Mouse (Mus musculus) lung, postnatal 36 days (tissue): ENCODE results near the gene Hopx.

ENCODE experiments used
- DNase-seq: peaks from one replicate; pipeline ENCODE4 v3.0.0; 2022; ENCODE audit warnings: mixed read lengths

Gene Hopx

DNA sequence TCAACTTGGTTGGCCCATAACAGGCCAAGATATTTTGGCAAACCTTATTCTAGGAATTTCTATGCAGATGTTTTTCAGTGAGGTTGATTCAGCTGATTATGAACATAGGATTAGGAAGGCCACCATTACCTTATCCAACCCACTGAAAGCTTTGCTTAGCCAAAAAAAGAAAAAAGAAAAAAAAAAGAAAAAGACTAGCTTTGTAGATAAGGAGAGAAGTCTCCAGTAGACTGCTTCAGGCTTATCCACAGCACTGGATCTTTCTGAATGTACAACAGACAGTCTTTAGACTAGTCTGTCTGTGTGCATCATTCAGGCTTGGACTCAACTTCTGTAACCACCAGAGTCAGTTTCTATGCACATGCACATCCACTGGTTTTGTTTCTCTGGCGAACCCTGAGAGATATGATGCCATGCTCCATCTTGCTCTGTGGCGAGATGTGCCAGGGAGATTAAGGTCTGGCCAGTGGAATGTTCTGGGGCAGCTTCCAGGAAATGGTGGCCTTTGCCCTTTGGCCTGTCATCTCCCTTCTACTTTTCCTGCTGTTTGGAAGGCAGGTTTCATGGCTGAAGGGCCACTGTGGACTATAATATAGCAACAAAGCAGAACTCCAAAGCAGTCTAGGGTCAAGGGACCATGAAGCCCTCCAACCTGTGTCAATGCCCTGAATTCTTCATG, 17.7 kb upstream of the Hopx start:
- no peak for DNase-seq

DNA sequence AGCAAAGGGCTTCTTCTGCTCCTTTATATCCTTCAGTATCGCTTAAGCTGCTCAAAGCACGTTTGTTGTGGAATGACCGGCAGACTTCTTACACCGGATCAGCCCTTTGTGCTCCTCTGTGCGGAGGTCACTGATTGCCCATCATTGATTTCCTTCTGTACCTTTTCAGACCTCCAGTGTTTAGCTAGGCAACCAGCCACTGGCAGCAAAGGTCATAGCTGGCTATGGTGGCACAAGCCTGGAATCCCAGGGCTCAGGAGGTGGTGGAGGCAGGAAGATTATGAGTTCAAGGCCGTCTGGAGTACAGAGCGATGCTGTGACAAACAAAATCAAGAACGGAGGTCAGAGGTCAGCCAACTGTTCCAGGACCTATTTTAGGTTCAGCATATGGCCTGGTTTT, 17.0 kb upstream of the Hopx start:
- no peak for DNase-seq

DNA sequence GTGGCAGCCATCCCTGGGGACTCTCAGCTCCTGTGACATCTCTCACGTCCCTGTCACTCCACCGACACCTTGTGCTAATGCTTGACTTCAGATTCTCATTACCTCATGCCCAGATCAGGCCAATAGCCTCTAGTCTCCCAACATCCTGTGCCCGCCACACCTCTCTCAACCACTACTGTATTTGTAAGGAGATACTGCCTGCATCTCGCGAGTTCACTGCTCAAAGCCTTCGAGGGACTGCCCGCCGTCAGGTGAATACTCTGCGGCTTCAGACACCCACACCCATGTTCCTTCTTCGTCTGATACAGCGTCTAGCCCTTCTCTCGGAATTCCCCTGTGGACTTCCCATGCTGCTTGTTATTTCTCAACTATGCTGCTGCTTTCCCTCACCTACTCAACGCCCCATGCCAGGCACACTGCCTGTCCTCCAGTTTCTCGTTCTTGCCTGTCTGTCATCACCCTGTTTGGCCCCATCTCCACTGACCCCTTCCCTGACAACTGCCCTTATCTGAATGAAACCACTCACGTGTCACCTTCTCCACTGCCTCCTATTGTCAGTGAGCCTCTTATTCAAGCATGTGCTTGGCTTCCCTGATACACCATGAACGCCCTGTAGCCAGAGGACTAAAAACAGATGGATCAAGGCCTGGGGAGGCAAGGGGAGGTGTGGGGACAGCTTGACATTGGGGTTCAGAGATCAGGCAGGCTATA, 15.5 kb upstream of the Hopx start:
- DNase-seq: no peak

DNA sequence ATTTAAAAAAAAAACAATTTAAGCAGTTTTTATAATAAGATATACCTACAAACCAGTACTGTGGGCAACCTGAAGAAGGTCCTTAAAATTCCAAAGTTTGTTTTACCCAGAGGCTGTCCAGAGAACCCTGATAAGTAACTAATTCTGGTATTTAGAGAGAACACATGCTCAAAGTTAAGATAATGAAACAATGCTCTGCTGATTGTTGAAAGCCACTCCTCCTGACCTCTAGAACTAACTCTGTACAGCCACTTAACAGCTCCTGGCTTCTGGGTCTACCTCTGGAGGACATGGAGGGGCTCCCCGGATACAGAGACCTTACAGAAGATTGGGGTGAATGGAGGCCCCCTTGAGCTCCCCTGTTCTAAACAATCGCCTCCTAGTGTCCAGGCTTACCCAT, 15.0 kb upstream of the Hopx start:
- DNase-seq: no peak

DNA sequence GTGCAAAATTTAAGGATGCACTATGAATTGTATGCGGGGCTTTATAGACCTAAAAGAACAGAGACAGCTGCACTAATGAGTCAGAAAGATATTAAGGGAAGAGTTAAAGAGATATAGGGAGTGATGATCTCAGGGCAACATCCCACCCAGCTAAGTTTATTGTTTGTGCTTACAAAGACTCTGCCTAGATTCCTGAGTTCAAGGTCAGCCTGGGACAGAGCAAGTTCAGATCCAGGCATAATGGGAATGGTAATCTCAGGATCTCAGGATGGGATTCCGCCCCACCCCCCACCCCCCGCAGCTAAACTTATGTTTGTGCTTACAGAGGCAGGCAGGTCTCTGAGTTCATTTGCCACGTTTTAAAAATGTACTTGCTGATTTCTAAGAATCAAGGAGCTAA, 13.9 kb upstream of the Hopx start:
- DNase-seq: no peak

DNA sequence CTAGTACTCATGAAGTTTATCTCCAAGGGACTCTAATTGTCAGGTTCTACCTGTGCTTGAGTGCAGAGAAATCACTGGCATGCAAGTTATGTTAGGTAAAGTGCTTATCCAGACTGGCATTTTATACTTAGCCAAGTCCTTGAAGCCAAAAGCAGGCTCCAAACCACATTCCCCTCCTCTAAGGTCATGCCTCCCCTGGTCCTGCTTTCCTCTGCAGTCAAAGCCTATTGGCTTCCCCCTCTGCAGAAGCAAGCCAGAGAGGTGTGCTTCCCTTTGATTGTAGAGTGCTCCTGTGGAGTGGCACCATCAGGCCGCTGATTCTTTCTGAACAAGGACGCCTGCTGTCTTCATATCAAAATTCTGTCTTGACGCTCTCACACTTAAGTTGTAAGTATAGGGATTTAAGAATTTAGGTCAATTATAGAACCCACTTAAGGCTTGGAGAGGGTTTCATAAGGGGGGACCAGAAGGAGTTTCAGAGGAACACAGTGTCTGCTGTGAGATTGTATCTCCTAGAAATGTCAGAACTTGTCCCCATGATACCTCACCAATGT, 11.6 kb upstream of the Hopx start:
- peak; percentile 73 for DNase-seq

DNA sequence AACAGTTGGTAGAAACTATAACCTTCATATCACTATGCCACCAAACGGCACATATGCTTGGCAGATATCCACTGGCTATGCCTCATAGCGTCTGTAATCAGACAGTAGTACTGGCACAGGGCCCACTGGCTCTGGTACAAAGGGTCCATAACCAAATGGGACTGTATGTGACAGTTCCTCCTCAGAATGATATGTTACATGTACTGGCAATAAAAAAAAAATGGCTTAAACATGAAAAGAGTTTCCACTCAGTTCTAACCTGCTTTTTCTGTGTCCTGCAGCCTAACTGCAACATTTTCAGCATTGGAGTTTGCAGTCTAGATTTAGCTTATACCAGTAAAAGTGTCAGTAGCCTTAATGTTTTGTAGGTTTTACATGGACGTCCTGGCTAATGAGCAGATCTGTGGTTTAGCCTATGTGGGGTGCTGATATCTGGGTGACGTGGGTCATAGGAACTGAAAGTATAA, 9.9 kb upstream of the Hopx start:
- DNase-seq: peak; percentile 39

DNA sequence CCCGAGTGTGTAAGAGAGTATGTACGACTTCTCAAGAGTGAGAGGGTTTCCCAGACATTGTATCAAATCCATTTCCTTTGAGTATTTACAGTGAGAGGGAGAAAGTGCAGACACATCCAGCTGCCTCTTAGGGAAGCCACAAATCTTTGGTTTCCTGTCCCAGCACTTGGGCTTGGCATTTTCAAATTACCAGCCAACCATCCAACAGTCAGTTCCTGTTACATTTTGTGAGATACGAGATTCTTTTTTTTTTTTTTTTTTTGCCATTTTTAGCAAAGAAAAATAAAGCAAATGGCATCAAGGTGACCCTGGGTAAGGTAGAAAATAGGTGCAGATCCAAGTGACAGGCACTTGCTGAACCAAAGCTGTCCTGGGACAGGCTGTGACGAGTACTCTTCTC, 9.2 kb upstream of the Hopx start:
- no peak for DNase-seq

DNA sequence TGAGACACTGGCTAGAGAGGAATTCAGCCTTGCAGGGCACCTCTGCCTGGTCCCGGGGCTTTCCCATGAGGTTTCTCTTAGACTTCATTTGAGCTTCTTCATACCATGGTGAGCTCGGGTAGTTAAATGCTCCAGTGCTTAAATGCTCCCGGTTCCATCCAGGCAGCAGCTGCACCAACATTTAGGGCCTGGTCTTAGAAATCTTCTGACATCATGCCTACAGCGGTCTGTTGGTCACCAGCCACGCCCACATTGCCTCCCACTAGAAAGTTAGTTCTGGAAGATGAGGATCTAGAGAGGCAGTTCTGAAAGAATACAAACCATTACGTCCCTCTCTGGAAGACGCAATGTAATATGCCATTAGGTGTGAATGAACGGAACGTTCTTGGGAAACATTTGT, 8.7 kb upstream of the Hopx start:
- no peak for DNase-seq

DNA sequence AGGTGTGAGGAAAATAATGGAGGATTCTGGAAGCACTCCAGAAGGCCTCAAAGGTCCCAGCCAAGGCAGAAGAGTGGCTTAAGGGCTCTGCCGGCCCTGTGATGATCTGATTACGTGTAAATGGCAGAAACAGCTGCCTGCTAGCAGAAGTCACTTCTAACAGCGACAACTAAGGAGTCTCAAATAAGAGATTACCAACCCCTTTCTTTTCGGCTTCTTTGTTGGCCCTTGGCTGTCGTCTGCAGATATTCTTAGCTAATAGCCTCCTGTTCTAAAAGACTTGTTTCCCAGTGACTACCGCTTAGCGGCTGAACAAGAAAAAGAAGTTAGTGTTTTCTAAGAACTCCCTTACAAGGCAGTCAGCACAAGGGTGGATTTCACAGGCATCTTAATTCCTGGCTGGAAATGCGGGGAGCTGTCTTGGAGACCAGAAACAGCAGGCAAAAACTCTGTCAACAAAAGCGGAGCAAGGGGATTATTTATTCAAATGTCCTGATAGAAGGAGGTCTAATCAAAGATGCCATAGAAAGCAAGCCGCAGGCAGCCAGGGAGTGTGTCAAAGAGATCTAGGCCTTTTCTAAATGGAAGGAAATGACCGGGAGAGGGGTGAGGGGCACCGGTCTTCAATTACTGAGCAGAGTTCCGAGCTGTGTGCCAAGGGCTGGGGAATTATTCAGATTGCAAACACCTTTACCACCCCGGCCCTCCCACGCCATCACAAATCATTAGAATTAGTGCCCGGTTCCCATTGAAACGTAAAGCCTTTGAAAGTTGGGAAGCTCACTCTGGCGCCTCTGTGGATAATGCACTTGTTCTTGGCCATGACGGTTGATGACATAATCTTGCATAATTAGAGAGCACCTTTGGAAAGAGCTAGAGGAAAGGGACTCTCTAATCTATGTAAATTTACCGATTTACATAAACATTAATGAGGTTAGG, 7.6 kb upstream of the Hopx start:
- peak; percentile 51 for DNase-seq

DNA sequence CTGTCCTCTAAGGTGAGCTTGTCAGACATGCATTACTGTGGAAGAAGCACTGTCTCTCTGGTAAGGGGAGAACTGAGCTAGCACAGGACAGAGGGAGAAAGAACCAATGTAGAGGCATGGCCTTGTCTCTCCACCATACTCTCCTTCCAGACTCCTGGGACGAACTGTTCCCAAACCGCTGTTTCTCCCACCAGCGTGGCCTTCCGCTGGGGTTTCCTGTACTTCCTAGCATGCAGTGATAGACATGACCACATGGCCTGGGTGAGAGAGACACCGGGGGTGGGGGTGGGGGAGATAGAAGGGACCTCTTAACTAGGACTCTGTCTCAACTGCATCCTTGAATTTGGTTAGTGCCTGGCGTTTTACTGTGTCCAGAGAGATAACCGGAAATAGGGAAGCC, 5.8 kb upstream of the Hopx start:
- DNase-seq: no peak

DNA sequence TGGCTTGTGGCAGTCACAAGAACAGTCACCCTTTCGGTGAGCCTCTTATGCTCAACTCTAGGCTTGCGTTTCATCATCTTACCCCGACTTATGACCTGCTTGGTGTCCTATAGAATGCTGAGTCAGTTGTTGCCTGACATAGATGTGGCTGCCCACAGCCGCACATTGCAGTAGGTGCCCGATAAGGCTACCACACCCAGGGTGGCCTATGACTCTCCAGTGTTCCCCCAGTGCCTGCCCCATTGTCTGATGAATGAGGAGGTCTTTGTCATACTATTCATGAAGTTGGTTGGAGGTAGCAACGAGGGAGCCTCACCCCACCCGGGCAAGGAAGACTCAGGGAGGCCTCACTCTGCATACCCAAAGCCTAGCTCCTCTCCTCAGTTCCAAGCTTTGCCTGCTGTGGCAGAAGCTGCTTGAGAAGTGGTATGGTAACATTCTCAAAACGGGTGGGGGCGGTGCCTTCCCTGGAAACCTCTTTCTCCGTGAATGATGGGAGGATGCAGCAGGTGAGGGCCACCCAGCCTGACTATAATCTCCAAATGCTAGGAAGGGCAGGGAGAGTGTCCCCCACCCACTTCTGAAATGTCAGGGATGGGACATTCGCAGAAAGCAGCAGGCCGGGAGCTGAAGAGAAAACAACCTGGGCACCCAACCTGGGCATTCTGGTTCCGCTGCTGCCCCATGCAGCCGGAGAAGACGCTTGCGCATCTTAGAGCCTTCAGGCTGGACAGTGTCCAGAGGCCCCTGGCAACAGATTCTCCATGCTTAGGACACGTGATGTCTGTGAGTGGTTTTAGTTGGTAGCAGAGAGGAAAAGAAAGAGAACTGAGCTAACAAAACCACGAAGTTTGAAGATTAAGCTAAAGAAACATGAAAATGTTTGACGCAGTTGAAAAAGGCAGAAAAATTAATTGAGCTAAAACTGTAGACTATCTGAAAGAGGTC, 4.8 kb upstream of the Hopx start:
- no peak for DNase-seq

DNA sequence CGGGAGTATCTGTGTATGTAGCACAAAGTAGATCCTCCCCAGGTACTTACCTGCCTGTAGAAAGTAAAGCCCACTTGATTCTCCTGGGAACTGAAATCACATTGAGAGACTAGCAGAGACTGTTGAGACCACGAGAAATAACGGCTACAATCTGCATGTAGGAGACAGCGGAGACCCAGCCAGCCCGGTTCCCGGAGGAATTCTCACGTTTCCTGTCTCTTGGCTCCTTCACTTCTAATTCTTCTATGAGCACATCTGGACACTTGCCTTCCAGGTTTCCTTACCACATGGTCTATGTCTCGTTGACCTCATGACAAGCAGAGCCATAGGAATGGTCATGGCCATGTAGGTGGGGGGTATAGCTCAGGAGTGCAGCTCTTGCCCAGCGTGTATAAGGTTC, 811 bp upstream of the Hopx start:
- DNase-seq: no peak

DNA sequence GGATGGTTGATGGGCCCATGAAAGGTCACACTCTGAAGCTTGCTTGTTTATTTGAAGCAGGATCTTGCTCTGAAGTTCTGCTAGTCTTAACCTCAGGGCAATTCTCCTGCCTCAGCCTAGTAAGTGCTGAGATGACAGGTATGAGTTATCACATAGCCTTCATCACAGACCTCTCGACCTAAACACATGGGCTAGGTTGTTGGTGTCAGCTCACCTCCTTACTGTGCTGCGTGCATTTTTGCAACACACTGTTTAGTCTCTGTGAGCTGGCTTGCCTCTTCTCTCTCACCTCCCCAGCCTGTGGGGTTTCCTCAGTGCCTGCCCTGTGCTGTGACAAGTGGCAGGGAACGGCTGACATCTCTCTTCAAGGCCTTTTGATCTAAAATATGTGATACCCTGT, 1.1 kb downstream of the Hopx start:
- DNase-seq: no peak

DNA sequence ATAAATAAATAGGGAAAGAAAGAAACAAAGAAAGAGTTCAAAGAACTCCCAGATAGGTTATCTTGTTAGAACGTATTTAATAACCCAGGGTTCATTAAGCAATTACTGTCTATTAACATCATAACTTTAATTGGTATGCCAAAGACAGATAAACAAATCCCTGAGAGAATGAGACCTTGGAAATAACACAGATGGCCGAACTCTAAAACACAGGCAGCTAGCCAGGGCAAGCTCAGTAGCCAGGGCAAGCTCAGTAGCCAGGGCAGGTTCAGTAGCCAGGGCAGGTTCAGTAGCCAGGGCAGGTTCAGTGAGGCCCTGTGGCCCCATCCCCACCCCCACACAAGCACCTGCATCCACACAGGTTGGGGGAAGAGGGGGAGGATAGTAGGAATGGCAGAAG, 2.9 kb downstream of the Hopx start:
- DNase-seq: peak; percentile 55

DNA sequence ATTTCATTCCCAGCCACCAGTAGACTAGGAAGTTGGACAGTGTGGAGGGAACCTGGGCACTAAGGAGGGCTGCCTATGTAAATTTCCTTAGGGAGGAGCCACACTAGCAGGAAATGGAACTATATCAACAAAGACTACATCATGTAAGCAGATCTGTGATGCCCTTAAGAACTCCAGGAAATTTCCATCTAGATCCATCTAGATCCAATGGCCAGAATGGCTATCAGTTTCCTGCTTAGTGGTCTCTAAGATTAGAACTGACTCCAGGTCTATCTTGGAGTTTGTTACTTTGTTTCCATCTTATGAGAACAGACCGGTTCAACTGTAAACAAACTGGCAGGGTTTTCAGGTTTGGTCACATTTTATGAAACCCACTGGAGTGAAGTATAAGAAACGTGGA, 5.1 kb downstream of the Hopx start:
- peak; percentile 55 for DNase-seq

DNA sequence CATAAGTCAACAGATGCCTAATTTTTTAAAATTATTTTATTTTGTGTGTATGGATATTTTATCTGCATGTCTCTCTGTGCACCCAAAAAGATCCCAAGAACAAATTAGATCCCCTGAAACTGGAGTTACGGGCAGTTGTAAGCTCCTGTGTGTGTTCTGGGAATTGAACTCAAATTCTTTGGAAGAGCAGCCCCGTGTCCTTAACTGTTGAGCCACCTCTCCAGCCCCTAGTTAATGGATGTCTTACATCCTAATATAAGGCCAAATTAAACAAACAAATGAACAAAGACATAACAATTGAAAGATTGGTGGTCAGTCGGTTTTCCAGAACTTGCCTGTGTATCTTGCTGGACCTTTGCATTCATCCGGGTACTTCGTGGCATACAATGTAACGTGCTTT, 6.1 kb downstream of the Hopx start:
- DNase-seq: no peak

DNA sequence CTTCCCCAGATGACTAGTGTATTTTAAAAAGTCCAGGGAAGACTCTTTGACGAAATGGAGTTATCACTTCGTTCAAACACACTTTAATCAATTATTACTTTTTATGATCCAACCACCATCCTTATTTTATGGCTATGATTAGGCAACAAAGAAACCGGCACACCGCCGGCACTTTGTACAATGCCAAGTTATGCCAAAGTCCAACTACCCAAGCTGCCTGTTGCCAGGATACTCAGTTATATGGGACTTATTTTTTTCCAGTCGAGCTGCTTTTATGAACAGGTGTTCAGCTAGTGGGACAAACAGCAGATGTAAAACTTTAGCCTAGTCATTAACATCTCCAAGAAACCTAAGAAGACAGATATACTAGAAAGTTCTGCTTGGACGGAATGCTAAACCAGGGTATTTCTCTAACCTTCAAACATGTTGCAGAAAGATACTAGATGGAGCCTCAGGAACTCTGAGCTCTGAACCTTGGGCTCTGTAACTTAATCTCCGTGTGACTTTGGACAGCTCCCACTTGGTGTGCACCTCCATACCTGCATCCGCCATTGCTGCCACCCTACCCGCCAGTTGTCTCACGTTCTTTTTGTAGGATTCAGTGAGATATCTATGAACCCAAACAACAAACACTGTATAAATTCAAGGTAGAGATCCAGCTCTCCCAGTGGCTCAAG, 7.6 kb downstream of the Hopx start:
- no peak for DNase-seq

DNA sequence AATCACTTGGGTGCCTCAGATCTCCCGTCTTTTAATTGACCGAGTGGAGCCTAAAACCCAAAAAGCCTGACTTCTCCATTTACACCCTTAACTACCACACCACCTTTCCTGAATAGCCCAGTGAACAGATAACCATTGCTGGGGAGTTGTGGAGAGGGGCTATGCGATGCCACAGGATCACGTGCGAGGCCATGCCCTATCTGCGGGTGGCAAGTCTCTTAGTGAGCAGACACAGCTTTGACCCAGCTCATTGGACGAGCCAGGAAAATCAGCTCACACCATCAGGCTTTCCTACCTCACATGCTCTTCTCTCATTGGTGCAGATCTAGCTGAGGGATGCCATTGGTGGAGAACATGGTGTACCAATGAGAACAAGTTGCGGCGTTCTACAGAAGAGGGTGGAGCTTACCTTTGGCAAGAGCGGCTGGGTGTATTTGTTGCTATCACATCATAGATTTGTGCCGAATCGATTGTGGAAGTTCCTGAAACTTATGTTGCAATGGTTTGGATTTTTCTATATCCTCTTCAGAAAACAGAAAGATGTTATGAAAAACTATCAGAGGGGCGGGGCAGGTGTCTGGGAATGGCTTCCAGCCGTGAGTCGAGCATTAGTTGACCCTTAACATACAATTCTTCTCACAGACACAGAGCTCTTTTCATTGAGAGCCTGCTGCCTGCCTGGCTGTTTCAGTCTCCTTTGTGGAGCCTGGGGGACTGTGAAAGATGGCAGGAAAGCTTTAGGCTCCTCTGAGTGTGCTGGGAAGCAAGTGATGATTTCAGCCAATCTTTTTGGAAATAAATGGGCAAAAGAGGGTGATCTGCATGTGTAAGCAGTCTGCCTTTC, 12.2 kb downstream of the Hopx start:
- no peak for DNase-seq

DNA sequence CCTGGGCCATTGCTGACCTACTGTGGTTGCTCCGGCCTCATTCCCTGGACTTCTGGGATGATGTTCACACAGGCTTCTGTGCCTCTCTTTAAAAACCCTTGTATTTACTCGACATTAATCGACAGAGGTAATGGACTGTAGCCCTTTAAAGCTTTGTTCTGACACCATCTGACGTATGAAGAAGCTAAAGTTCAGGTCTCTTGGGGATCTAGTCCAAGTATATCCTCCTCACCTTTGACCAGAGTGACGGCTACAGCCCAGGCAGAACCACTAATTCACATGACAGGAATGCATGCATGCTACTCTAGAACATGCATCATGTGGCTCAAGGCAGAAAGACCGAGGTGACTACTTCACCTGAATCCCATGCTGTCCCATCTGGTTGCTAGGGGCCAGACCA, 14.2 kb downstream of the Hopx start:
- DNase-seq: no peak

DNA sequence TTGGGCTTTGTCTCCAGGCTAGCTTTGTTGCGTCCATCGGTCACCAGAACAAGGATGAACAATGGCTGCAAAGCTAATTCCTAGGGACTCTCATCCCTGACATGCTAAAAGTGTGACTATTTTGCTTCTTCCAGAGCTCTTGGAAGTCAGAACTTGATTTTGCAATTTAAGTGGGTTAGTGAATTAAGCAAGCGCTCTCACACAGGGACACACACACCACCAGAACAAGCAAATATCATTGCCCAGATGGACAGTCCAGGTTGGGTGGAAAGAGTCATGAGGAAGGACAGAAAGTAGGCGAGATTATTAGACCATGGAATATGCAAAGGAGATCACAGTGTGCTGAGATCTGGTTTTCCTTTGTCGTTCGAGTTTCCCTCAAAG, 14.9 kb downstream of the Hopx start:
- DNase-seq: no peak
